Mouse (Mus musculus) liver, embryonic 16.5 days (tissue): ENCODE results near the gene Slc38a1. TPM values are rescaled to one million over a fixed set of nuclear protein-coding genes. Genes with fewer than 3 reads are reported as not detected.

Source experiments
- ATAC-seq: fragments of 200-750 bp; cut with Nextera tagmentation; 2 replicates; pipeline ENCODE4 v1.8.0; 2017; ENCODE audit warnings: low read depth, mild to moderate bottlenecking, moderate number of reproducible peaks, moderate library complexity
- H3K27ac ChIP-seq: fragments of 300-500 bp; sonication (generic); 2 replicates; pipeline ENCODE4 v1.5.1; 2014; ENCODE audit warnings: mild to moderate bottlenecking, low read length
- H3K27me3 ChIP-seq: fragments of 300-500 bp; sonication (generic); 2 replicates; pipeline ENCODE4 v1.6.1; 2014; ENCODE audit warnings: low read depth, low read length, mixed read lengths; ENCODE audit not compliant: control insufficient read depth, insufficient read depth
- H3K36me3 ChIP-seq: fragments of 300-500 bp; sonication (generic); 2 replicates; pipeline ENCODE4 v1.6.1; 2014; ENCODE audit warnings: mild to moderate bottlenecking; ENCODE audit not compliant: control insufficient read depth, insufficient read depth
- H3K4me1 ChIP-seq: fragments of 300-500 bp; sonication (generic); 2 replicates; pipeline ENCODE4 v1.6.1; 2014; ENCODE audit warnings: low read depth, low read length, mixed read lengths; ENCODE audit not compliant: control insufficient read depth
- H3K4me2 ChIP-seq: fragments of 300-500 bp; sonication (generic); 2 replicates; pipeline ENCODE4 v1.6.1; 2014; ENCODE audit warnings: low read depth, low read length, mixed read lengths
- H3K4me3 ChIP-seq: fragments of 300-500 bp; sonication (generic); 2 replicates; pipeline ENCODE4 v1.5.1; 2014; ENCODE audit warnings: low read depth, mild to moderate bottlenecking, low read length
- H3K9ac ChIP-seq: fragments of 300-500 bp; sonication (generic); 2 replicates; pipeline ENCODE4 v1.6.1; 2014; ENCODE audit warnings: low read depth, low read length
- H3K9me3 ChIP-seq: fragments of 300-500 bp; sonication (generic); replicated peaks from 2 replicates; pipeline ENCODE4 v1.6.1; 2016; ENCODE audit warnings: low read length; ENCODE audit not compliant: control insufficient read depth
- WGBS: fragments of 180-500 bp; shearing (Covaris S2); extraction: QIAGEN DNeasy Blood & Tissue Kit; methylation state at CpG from one replicate; pipeline ENCODE4 v1.1.7; 2014; ENCODE audit not compliant: insufficient replicate concordance; 5-methylcytosine and 5-hydroxymethylcytosine counted together
- polyA plus RNA-seq: library from polyadenylated mRNA; unstranded; fragments of >200 nt; fragmentation: Nextera tagmentation; extraction: Ambion mirVana; gene quantifications from 2 replicates; pipeline ENCODE4 v1.2.1, GENCODE M21; 2015

The Slc38a1 gene
- polyA plus RNA-seq, 1 experiment from 2014 or later, result 12.3 TPM

DNA sequence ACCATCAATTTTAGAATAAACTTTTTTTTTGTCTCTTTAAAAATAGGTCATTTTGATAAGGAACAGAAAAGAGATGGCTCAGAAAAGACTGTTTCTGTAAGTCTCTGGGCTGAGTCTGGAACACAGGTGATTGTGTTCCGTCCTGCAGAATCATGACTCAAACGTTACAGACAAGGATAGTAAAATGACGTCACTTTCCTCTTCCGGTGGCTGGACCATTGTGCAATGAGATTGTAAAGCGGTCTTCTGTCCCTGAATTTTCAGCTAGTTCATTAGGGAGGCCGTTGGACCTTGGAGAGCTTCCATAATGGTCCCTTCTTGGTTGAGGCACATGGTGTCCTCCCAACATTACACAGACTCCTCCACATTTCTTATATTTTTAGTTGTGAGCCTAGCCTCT, 27.0 kb upstream of the Slc38a1 start:
- H3K9me3 ChIP-seq, result no peaks in the 10 kb centered on the region
- no peak overlapping the region for H3K9ac ChIP-seq
- WGBS, result 37% methylated on average over 6 of the region's 6 CpGs

DNA sequence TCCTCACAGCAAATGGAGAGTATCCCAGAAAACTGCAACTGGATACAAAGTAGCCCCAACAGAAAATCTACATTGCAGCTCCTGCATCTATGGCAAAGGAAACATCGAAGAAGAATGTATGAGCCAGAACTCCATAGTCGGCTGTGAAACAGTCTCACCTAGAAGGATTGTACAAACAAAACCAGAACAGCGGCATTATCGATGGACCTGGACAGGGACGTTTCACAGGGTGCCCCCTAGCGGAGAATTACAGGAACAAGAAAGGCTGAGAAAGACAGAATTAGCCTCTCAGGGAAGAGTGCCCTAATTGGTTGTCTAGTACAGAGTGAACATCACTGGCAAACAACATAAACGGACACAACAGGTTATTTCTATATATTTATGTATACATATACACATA, 23.9 kb upstream of the Slc38a1 start:
- Histone ChIP-seq H3K4me2 (peak overlapping the region; percentile 61), H3K9ac (no peak overlapping the region), H3K27me3 (no peaks in the 10 kb centered on the region), H3K4me3 (peak overlapping the region; percentile 38), H3K9me3 (no peaks in the 10 kb centered on the region), H3K27ac (no peak overlapping the region), H3K4me1 (peaks cover 5% of the 10 kb centered on the region), H3K36me3 (no peaks in the 10 kb centered on the region)
- ATAC-seq, result peak; percentile 51
- 1% methylated on average over 7 of the region's 7 CpGs for WGBS

More for the DNA sequence above, 27.0 kb upstream of the Slc38a1 start:
- peaks cover 5% of the 10 kb centered on the region for H3K4me1 ChIP-seq
- no peak for ATAC-seq
- H3K27me3 ChIP-seq, result no peaks in the 10 kb centered on the region
- no peak overlapping the region for H3K27ac ChIP-seq
- no peak overlapping the region for H3K4me2 ChIP-seq
- no peak overlapping the region for H3K4me3 ChIP-seq
- H3K36me3 ChIP-seq, result no peaks in the 10 kb centered on the region

DNA sequence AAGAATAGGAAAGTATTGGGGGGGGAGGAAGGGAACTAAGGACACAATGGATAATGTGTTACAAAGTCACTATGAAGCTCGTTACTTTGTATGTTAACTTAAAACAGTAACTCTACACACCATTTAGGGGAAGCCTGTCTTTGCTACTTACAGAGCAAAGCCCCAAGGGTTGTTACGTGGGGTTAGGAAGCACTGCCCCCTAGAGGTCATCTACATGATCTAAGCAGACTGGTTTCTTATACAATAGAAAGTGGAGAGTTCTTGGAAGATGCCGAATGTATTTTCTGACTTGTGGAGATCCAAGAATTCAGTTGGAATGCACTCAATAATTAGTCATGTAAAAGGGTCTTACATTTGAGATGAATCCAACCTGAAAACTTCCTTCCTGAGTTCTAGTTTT, 23.2 kb upstream of the Slc38a1 start:
- WGBS, result 6% methylated on average over 3 of the region's 3 CpGs
- H3K36me3 ChIP-seq, result no peaks in the 10 kb centered on the region
- H3K9me3 ChIP-seq, result no peaks in the 10 kb centered on the region
- no peaks in the 10 kb centered on the region for H3K27me3 ChIP-seq
- no peak overlapping the region for H3K9ac ChIP-seq
- no peak overlapping the region for H3K27ac ChIP-seq
- peak overlapping the region; percentile 61 for H3K4me2 ChIP-seq
- H3K4me3 ChIP-seq, result no peak overlapping the region
- peaks cover 5% of the 10 kb centered on the region for H3K4me1 ChIP-seq
- ATAC-seq, result peak; percentile 62; the same call in 1 of the 2 replicates

DNA sequence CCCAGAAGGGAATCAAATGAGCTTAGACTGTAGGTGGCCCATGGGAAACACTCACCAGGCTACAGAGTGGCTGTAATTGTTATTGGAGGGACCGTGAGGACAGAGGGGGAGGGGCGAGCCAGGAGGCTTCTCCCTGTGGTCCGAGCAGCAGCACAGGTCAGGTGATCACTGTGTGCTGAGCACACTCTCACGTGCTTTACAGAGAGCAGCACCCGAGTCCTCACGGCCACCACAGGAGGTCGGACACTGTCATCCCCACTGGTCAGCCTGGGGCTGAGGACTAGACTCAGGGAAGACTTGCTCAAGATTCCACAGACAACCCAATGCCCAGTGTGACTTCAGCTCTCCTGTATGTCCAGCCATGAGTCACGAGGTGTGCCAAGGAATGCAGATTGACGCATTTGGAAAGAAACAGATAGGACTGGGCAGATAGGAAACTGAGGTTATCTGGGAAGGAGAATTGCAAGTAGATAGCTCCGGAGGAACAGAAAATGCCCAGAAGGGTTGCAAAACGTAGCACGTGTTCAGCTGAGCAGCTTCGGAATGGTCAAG, 18.0 kb upstream of the Slc38a1 start:
- Histone ChIP-seq H3K36me3 (no peaks in the 10 kb centered on the region), H3K4me1 (no peaks in the 10 kb centered on the region), H3K9me3 (no peaks in the 10 kb centered on the region), H3K4me2 (no peak overlapping the region), H3K4me3 (no peak overlapping the region), H3K27me3 (no peaks in the 10 kb centered on the region; the same call in 1 of the 2 replicates), H3K27ac (no peak overlapping the region), H3K9ac (no peak overlapping the region)
- ATAC-seq, result no peak
- WGBS, result 29% methylated on average over 13 of the region's 13 CpGs

DNA sequence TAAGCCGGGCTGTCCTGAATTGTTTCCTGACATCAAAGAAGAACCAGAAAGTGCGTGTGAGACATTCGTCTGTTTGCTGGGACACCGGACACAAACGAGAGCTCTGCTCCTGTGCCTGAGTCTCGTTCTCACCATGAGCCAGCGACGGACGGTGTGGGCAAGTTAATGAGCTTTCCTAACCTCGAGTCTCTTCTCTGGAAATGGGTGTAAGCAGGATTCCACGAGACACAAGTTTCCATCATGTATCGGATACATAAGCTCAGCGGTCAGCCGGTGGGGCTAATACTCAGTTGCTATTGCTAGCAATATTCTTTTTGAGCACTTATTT, 15.5 kb upstream of the Slc38a1 start:
- H3K4me3 ChIP-seq, result no peak overlapping the region
- H3K9ac ChIP-seq, result no peak overlapping the region
- no peak for ATAC-seq
- H3K4me2 ChIP-seq, result no peak overlapping the region
- no peaks in the 10 kb centered on the region for H3K9me3 ChIP-seq
- H3K27me3 ChIP-seq, result no peaks in the 10 kb centered on the region; the same call in 1 of the 2 replicates
- 68% methylated on average over 14 of the region's 14 CpGs for WGBS
- no peak overlapping the region for H3K27ac ChIP-seq
- peaks cover 6% of the 10 kb centered on the region; the same call in 1 of the 2 replicates for H3K4me1 ChIP-seq
- no peaks in the 10 kb centered on the region for H3K36me3 ChIP-seq

DNA sequence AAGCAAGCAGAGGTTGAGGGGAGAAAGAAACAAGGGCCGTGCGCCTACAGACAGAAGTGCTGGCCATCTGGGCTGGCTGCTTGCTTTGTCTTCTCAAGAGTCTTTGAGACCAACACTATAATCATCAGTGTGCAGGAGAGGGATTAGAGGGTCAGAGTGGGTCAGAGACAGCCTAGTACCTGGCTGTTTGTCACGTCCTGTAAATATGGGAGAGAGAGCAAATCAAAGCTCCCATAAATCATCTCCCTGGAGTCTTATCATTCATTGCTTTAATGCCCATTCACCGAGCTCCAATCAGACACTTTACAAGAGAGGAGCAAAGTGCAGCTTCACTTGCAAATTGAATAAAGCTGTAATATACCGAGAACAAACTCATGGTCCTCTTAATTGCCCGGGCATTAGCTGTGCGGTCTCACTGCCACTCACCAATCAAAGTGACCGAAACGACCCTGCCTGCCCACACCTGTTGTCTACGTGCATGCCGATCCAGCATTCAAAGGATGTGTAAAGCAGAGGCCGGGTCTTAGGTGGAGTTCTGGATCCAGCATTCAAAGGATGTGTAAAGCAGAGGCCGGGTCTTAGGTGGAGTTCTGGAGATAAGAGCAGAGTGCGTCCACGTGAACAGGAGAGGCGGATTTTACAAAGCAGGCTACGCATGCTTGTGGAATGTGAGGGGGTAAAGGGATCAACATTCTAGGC, 15.0 kb upstream of the Slc38a1 start:
- 67% methylated on average over 17 of the region's 17 CpGs for WGBS

DNA sequence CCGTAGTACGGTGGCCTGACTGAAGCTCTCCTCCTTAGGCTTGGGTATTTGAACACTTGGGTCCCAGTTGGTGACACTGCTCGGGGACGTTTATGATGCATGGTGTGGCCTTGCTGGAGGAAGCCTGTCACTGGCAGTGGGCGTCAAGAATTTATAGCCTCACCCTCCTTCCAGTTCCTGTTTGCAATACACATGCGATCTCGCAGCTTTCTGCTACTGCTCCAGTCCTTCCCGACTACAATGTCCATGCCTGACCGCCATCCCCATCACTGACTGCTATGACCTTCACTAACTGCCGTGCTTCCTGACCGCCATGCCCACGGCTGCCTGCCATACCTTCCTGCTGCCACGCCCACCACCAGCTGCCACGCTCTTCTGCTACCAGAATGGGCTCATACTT, 12.8 kb upstream of the Slc38a1 start:
- 25% methylated on average over 14 of the region's 14 CpGs for WGBS
- H3K36me3 ChIP-seq, result no peaks in the 10 kb centered on the region
- H3K4me1 ChIP-seq, result peaks cover 6% of the 10 kb centered on the region; the same call in 1 of the 2 replicates
- no peaks in the 10 kb centered on the region for H3K9me3 ChIP-seq
- H3K4me3 ChIP-seq, result no peak overlapping the region
- no peak overlapping the region for H3K9ac ChIP-seq
- H3K27ac ChIP-seq, result no peak overlapping the region
- ATAC-seq, result peak; percentile 30; the same call in 1 of the 2 replicates
- peak overlapping the region; percentile 30 for H3K4me2 ChIP-seq
- H3K27me3 ChIP-seq, result no peaks in the 10 kb centered on the region; the same call in 1 of the 2 replicates

More for the DNA sequence above, 15.0 kb upstream of the Slc38a1 start:
- H3K9ac ChIP-seq, result no peak overlapping the region
- H3K27me3 ChIP-seq, result no peaks in the 10 kb centered on the region; the same call in 1 of the 2 replicates
- H3K4me1 ChIP-seq, result peaks cover 6% of the 10 kb centered on the region; the same call in 1 of the 2 replicates
- ATAC-seq, result no peak
- H3K9me3 ChIP-seq, result no peaks in the 10 kb centered on the region
- H3K36me3 ChIP-seq, result no peaks in the 10 kb centered on the region
- H3K4me3 ChIP-seq, result no peak overlapping the region
- H3K4me2 ChIP-seq, result no peak overlapping the region
- H3K27ac ChIP-seq, result no peak overlapping the region

DNA sequence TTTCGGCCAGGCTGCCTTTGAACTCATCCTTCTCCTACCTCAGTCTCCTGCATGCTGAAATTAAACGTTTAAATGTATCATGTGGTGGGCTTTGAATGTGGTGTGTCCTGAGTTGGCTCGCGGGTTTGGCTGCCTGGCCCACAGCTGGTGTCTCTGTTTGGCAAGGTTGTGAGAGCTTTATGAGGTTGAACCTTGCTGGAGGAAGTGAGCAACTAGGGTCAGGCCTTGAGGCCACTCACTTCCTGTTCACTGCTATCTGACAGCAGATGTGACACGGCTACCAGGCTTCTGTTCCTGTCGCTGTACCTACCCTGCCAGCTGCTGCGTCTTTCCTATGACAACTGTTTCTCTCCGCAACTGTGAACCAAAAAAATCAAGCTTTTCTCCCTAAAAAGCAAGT, 12.0 kb upstream of the Slc38a1 start:
- Histone ChIP-seq H3K4me2 (peak overlapping the region; percentile 30; the same call in 1 of the 2 replicates), H3K36me3 (no peaks in the 10 kb centered on the region), H3K9me3 (no peaks in the 10 kb centered on the region), H3K27ac (no peak overlapping the region; the same call in 1 of the 2 replicates), H3K9ac (no peak overlapping the region), H3K27me3 (no peaks in the 10 kb centered on the region; the same call in 1 of the 2 replicates), H3K4me1 (peaks cover 6% of the 10 kb centered on the region; the same call in 1 of the 2 replicates), H3K4me3 (no peak overlapping the region)
- peak; percentile 64 for ATAC-seq
- WGBS, result 13% methylated on average over 8 of the region's 8 CpGs

DNA sequence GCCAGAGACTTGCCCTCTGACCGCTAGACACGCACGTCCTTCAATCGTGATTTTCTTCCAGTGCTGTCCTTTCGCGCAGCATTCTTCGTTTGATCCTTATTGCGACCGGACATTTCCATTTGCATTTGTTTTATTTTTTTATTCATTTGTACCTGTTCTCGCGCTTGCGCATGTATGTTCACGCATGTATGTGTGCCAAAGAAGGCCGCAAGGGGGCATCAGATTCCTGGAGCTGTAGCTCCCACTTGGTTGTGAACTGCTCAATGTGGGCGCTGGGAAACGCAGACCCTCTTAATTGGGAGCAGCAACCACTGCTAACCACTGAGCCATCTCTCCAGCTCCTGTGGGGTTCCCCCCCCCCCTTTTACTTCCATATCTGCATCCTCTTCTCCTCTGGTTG, 10.3 kb upstream of the Slc38a1 start:
- no peak for ATAC-seq
- Histone ChIP-seq H3K4me3 (no peak overlapping the region), H3K36me3 (no peaks in the 10 kb centered on the region), H3K9me3 (no peaks in the 10 kb centered on the region), H3K27me3 (no peaks in the 10 kb centered on the region), H3K4me2 (no peak overlapping the region), H3K4me1 (peaks cover 6% of the 10 kb centered on the region; the same call in 1 of the 2 replicates), H3K27ac (no peak overlapping the region), H3K9ac (no peak overlapping the region)
- WGBS, result 89% methylated on average over 16 of the region's 16 CpGs
